Mouse (Mus musculus): ENCODE results near the gene Fam25c.

- TF ChIP-seq POLR2A (IDR thresholded peaks at IDR 0.05; ENCODE audit: borderline replicate concordance, extremely low read depth, low read depth, low read length) (no peak), CTCF (IDR thresholded peaks at IDR 0.05; ENCODE audit: insufficient read depth, low read length) (no peak)
Observed at GRCm38 (mm10) chr14:34382921-34383704, 27.9 kb upstream of the Fam25c start.

Measured in lung, adult 2 months (tissue).